Mouse (Mus musculus): ENCODE results near the gene Sgta. TPM values are rescaled to one million over a fixed set of nuclear protein-coding genes. Genes with fewer than 3 reads are reported as not detected.

Sgta gene
- polyA plus RNA-seq, 2 experiments: 38.4 to 43.8 TPM

GRCm38 (mm10) chr10:81092465-81093250 is 32.7 kb upstream of the Sgta start:
- H3K9ac ChIP-seq (replicated peaks): no peak overlapping the region

GRCm38 (mm10) chr10:81090621-81091020 is 30.6 kb upstream of the Sgta start:
- TF ChIP-seq EP300 (IDR thresholded peaks at IDR 0.05; ENCODE audit: low read depth) (no peak), CTCF (IDR thresholded peaks at IDR 0.05; ENCODE audit: low read depth) (0 out of 2 replicates have a peak, but pooled peaks have one; percentile 16)
- WGBS (ENCODE audit: insufficient replicate concordance): 52% methylated on average over 7 of the region's 7 CpGs
- Histone ChIP-seq H3K27me3 (ENCODE audit: control insufficient read depth, insufficient read depth, low read length) (no peaks in the 10 kb centered on the region), H3K9ac (replicated peaks) (no peak overlapping the region), H3K4me2 (ENCODE audit: low read depth) (peak overlapping the region; percentile 9), H3K9me3 (ENCODE audit: control insufficient read depth, low read length) (no peaks in the 10 kb centered on the region), H3K4me1 (replicated peaks; ENCODE audit: control insufficient read depth in 2 of 2, insufficient read depth in 2 of 2, low read length in 1 of 2) (peaks cover 14 to 32% of the 10 kb centered on the region in 2 experiments), H3K36me3 (replicated peaks; ENCODE audit: control insufficient read depth, insufficient read depth, low read depth) (no peaks in the 10 kb centered on the region), H3K4me3 (ENCODE audit: insufficient read depth in 1 of 2, low read depth in 2 of 2, low read length in 2 of 2) (no peak overlapping the region), H3K27ac (no peak overlapping the region)
- ATAC-seq (ENCODE audit: insufficient read depth) (no peak), DNase-seq (ENCODE audit: low read depth in 3 of 3, low spot score in 3 of 3) (no peak)

More at GRCm38 (mm10) chr10:81092465-81093250, 32.7 kb upstream of the Sgta start:
- Histone ChIP-seq H3K4me3 (ENCODE audit: insufficient read depth in 1 of 2, low read depth in 2 of 2, low read length in 2 of 2) (peak overlapping the region; percentile 16 to 27; a peak in 3 of 4 replicates), H3K27me3 (ENCODE audit: control insufficient read depth, insufficient read depth, low read length) (no peaks in the 10 kb centered on the region), H3K9me3 (ENCODE audit: control insufficient read depth, low read length) (peaks cover 3% of the 10 kb centered on the region), H3K4me1 (replicated peaks; ENCODE audit: control insufficient read depth in 2 of 2, insufficient read depth in 2 of 2, low read length in 1 of 2) (peaks cover 19 to 40% of the 10 kb centered on the region in 2 experiments), H3K4me2 (ENCODE audit: low read depth) (no peak overlapping the region), H3K27ac (peak overlapping the region; percentile 41), H3K36me3 (replicated peaks; ENCODE audit: control insufficient read depth, insufficient read depth, low read depth) (no peaks in the 10 kb centered on the region)
- 45% methylated on average over 22 of the region's 22 CpGs for WGBS (ENCODE audit: insufficient replicate concordance)
- DNase-seq (ENCODE audit: low read depth in 3 of 3, low spot score in 3 of 3): peak; percentile 50 to 59 (median 54)
- peak; percentile 53 for ATAC-seq (ENCODE audit: insufficient read depth)
- TF ChIP-seq EP300 (IDR thresholded peaks at IDR 0.05; ENCODE audit: low read depth) (no peak), CTCF (IDR thresholded peaks at IDR 0.05; ENCODE audit: low read depth) (no peak)

GRCm38 (mm10) chr10:81089216-81089615 is 29.2 kb upstream of the Sgta start:
- H3K27me3 ChIP-seq (ENCODE audit: control insufficient read depth, insufficient read depth, low read length): no peaks in the 10 kb centered on the region
- H3K4me2 ChIP-seq (ENCODE audit: low read depth): no peak overlapping the region
- no peak for DNase-seq (ENCODE audit: low read depth in 3 of 3, low spot score in 3 of 3)
- H3K4me1 ChIP-seq (replicated peaks; ENCODE audit: control insufficient read depth in 2 of 2, insufficient read depth in 2 of 2, low read length in 1 of 2): peaks cover 0 to 19% of the 10 kb centered on the region in 2 experiments; a peak in 3 of 4 replicates
- no peaks in the 10 kb centered on the region for H3K36me3 ChIP-seq (replicated peaks; ENCODE audit: control insufficient read depth, insufficient read depth, low read depth)
- H3K9ac ChIP-seq (replicated peaks): no peak overlapping the region
- no peak for TF ChIP-seq CTCF (IDR thresholded peaks at IDR 0.05; ENCODE audit: low read depth)
- TF ChIP-seq EP300 (IDR thresholded peaks at IDR 0.05; ENCODE audit: low read depth): no peak
- H3K9me3 ChIP-seq (ENCODE audit: control insufficient read depth, low read length): no peaks in the 10 kb centered on the region
- no peak for ATAC-seq (ENCODE audit: insufficient read depth)
- 58% methylated on average over 2 of the region's 2 CpGs for WGBS (ENCODE audit: insufficient replicate concordance)
- no peak overlapping the region for H3K4me3 ChIP-seq (ENCODE audit: insufficient read depth in 1 of 2, low read depth in 2 of 2, low read length in 2 of 2)
- no peak overlapping the region for H3K27ac ChIP-seq

GRCm38 (mm10) chr10:81087021-81087420 is 27.0 kb upstream of the Sgta start:
- no peaks in the 10 kb centered on the region for H3K36me3 ChIP-seq (replicated peaks; ENCODE audit: control insufficient read depth, insufficient read depth, low read depth)
- no peak overlapping the region for H3K4me3 ChIP-seq (ENCODE audit: insufficient read depth in 1 of 2, low read depth in 2 of 2, low read length in 2 of 2)
- H3K9me3 ChIP-seq (ENCODE audit: control insufficient read depth, low read length): no peaks in the 10 kb centered on the region
- peak; percentile 76 for TF ChIP-seq CTCF (IDR thresholded peaks at IDR 0.05; ENCODE audit: low read depth)
- no peak for TF ChIP-seq EP300 (IDR thresholded peaks at IDR 0.05; ENCODE audit: low read depth)
- 48% methylated on average over 2 of the region's 2 CpGs for WGBS (ENCODE audit: insufficient replicate concordance)
- H3K27me3 ChIP-seq (ENCODE audit: control insufficient read depth, insufficient read depth, low read length): no peaks in the 10 kb centered on the region
- H3K4me2 ChIP-seq (ENCODE audit: low read depth): no peak overlapping the region
- peaks cover 0 to 3% of the 10 kb centered on the region in 2 experiments; a peak in 1 of 4 replicates for H3K4me1 ChIP-seq (replicated peaks; ENCODE audit: control insufficient read depth in 2 of 2, insufficient read depth in 2 of 2, low read length in 1 of 2)
- DNase-seq (ENCODE audit: low read depth in 3 of 3, low spot score in 3 of 3) (peak in 1 of 3 experiments; percentile 42), ATAC-seq (ENCODE audit: insufficient read depth) (no peak)
- no peak overlapping the region for H3K9ac ChIP-seq (replicated peaks)
- no peak overlapping the region for H3K27ac ChIP-seq
